In genomic region chr7:142211559-142211958, GRCm38 (mm10) we compare ENCODE assay signal across 19 mouse cellular contexts. TPM values are rescaled to one million over a fixed set of nuclear protein-coding genes. Genes with fewer than 3 reads are reported as not detected.
DNase-seq lines count a peak whose midpoint lies in the region.
"Had no signal": no experiment of that assay in that cellular context is flagged by ENCODE, and none has a peak within 500 bp of the region (broad histone marks: within the 10 kb centered on the region; RNA-seq: fewer than 3 reads in every experiment).

TSS of gene Gm7579 (plus strand) at chr7:142211859.

- no peaks in the 10 kb centered on the region for H3K36me3 ChIP-seq in heart, embryonic 10.5 days
- H3K36me3 ChIP-seq: G1E had no signal

- H3K9me3 ChIP-seq in heart, embryonic 10.5 days = no peaks in the 10 kb centered on the region
- H3K9me3 ChIP-seq: G1E had no signal

- H3K27me3 ChIP-seq in heart, embryonic 10.5 days (ENCODE audit: insufficient read depth, poor library complexity, severe bottlenecking) = no peaks in the 10 kb centered on the region
- H3K27me3 ChIP-seq: Patski had no signal

- H3K4me1 ChIP-seq in heart, embryonic 10.5 days = no peaks in the 10 kb centered on the region

- H3K27ac ChIP-seq in heart, embryonic 10.5 days = no peak within 1 kb of the TSS

- 73% methylated on average over 1 of the region's 1 CpGs for WGBS in heart, embryonic 10.5 days

- peak; percentile 56 for DNase-seq in heart, adult 11 months
- no peak for DNase-seq in heart, embryonic 10.5 days (ENCODE audit: low spot score)
- DNase-seq: adrenal gland, adult 2 months; adrenal gland, adult 8-10 months; adrenal gland, postnatal 10 days; adrenal gland, postnatal 14 days; adrenal gland, postnatal 25 days; adrenal gland, postnatal 36 days; B cell, adult 2 months; cerebellum, adult 11 months; cerebellum, adult 11-12 months; cerebellum, adult 18-20 months; cerebellum, adult 2 months had no signal

- H3K4me3 ChIP-seq in heart, embryonic 10.5 days = no peak within 1 kb of the TSS

RNA-seq across cellular contexts. Expression of gene Gm7579, which starts in this region (rescaled TPM):
- not detected in 2 replicates for polyA plus RNA-seq in heart, embryonic 10.5 days (2016; fragmentation: Nextera tagmentation; extraction: Ambion mirVana)
- polyA plus RNA-seq: activated CD4-positive, CD25-positive, alpha-beta regulatory T cell, adult 4 months; adrenal gland, adult 2 months; brain, embryonic 14.5 days; C2C12; CD4-positive, CD25-positive, alpha-beta regulatory T cell, adult 4 months; cerebellum, adult 2 months; G1E; Patski had no signal
